Mouse (Mus musculus): ENCODE results near the gene Itgb4.

The Itgb4 gene

GRCm38 (mm10) chr11:115970006-115970673 lies 4.4 kb upstream of the Itgb4 start:
- DNase-seq (ENCODE audit: low read depth, low spot score): no peak

GRCm38 (mm10) chr11:115971016-115971415 lies 3.5 kb upstream of the Itgb4 start:
- no peak for DNase-seq (ENCODE audit: low read depth, low spot score)

DNA sequence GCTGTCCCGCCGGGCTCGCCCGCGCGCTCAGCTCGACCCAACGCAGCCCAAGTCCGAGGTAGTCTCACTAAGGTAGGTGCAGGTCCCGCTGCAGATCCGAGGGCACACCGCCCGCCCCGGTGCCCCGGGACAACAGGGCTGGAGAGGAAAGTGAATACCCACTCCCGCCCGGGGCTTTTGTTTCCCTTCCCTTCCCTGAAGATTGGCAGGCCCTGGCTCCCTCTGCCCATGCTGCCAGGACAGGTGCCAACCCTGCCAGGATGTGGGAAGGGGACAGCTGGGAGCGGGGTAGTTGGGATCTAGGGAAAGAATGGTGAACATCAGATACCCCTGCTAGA lies 543 bp downstream of the Itgb4 start:
- no peak for DNase-seq (ENCODE audit: low read depth, low spot score)

DNA sequence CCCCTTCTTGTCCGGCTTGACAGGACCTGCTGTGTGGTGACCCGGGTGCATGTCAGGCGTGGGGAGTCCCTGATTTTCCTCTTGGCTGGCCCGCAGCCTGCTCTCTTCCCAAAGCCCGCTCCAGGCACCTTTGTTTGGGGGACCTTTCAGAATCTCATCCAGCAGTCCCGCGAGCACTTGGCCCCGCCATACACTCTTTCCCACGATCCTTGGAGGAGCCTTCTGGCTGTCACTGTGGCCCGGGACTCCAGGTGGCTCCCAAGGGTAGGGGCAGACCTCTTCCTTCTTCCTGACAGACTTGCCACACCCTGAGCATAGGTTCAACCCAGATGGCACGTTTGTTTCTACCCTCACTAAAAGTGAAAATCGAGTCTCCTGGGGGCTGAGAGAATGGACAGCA lies 1.0 kb downstream of the Itgb4 start:
- no peak for DNase-seq (ENCODE audit: low read depth, low spot score)

- DNase-seq (ENCODE audit: low read depth, low spot score): no peak
Observed at GRCm38 (mm10) chr11:115982472-115982871, 8.0 kb downstream of the Itgb4 start.

GRCm38 (mm10) chr11:115983291-115983690 lies 8.8 kb downstream of the Itgb4 start:
- no peak for DNase-seq (ENCODE audit: low read depth, low spot score)

GRCm38 (mm10) chr11:115989686-115990085 lies 15.2 kb downstream of the Itgb4 start:
- no peak for DNase-seq (ENCODE audit: low read depth, low spot score)

- DNase-seq (ENCODE audit: low read depth, low spot score): no peak
Observed at GRCm38 (mm10) chr11:115992098-115992497, 17.6 kb downstream of the Itgb4 start.

DNA sequence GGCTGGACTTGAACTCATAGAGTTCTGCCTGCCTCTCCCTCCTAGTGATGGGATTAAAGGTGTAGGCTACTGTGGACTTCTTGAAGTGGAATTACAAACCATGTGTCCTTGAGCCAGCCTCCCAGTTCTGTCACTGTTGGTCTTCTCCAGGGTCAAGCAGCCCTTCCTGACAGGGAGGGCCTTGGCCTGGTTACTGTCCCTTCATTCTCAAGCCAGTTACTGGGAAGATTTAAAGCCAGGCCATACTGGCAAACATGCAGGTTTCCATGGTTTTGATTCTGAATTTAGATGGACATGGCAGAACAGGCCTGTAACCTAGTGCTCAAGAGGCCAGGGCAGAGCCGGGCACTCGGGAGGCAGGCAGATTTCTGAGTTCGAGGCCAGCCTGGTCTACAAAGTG lies 20.7 kb downstream of the Itgb4 start:
- DNase-seq (ENCODE audit: low read depth, low spot score): no peak

DNA sequence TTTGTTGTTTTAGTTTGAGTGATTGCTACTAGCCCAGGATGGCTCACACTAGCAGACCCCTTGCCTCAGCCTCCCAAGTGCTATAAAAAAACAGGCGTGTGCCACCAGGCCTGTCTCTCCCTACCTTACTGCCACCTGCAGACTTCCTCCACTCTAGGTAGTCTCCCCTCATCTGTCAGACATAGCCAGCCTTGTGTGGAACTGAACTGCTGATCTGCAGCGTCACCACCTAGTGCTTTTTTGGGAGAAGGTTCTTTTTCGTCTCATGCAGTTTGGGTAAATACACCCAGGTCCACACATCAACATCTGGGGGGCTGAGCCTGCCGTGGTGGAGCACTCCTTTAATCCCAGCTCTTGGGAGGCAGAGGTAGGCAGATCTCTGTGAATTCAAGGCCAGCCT lies 22.5 kb downstream of the Itgb4 start:
- DNase-seq (ENCODE audit: low read depth, low spot score): no peak

DNA sequence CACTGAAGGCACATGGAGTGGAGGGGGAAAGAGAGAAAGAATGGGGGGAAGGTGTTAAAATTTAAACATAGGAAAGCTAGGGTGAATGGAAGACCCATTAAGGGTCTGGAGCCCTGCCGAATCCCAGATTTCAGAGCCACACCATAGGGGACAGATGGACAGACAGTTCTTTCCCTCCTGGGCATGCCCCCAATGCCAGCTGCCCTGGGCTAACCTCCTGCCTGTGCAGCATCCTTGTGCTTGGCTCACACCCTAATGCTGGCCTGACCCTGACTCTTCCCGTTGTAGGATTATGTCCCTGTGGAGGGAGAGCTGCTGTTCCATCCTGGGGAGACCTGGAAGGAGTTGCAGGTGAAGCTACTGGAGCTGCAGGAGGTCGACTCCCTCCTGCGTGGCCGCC lies 23.2 kb downstream of the Itgb4 start:
- no peak for DNase-seq (ENCODE audit: low read depth, low spot score)

DNA sequence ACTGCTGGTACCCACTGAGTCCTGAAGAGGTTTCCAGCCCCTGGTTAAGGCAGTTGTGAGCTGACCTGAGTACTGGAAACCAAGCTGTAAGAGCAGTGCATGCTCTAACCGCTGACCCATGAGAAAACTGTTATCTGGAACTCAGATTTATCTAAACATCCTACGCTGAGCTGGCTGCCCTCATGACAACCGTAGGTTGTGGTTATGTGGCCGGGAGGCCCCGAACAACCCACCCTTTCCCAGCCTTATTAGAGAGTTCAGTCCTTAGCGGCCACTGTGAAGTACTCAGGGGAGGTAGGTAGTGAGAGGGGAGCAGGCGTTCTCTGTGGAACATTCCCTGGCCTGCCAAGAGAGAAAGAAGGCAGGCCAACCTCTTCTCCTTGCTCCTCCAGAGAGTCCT lies 24.5 kb downstream of the Itgb4 start:
- DNase-seq (ENCODE audit: low read depth, low spot score): no peak

GRCm38 (mm10) chr11:115999538-116000143 lies 25.1 kb downstream of the Itgb4 start:
- no peak for DNase-seq (ENCODE audit: low read depth, low spot score)

DNA sequence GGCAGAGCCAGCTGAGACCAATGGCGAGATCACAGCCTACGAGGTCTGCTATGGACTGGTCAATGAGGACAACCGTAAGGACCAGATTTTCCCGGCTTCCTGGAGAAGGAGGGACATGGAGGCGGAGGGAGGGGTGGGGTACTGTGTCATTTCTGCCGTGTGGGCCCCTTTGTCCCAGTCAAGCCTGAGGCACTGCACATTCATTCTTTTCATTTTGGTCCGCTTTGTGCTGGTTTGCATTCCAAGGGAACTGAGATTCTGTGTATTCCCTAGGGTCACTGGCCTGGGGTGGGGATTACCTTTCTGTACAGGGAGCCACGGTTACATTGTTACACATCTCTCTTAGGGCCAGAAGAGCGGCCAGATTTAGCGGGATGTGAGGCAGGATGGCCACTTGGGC lies 26.1 kb downstream of the Itgb4 start:
- DNase-seq (ENCODE audit: low read depth, low spot score): no peak

DNA sequence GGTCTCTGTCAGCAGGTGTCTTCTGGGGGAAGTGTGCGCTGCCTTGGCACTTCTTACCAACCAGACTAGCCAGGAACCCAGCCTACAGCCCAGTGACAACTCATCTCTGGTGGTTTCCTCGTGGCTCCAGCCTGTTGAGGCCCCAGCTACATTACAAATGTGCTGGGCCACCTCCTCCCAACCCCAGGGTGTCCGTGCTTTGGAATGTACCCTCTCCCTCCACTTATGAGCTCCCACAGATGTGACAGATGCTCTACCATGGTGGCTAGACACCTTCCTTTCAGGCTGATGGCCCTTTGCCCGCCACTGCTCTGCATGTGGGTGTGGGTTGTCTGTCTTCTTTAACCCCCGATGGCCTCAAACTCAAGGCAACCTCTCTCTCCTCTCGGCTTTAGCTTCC lies 27.2 kb downstream of the Itgb4 start:
- DNase-seq (ENCODE audit: low read depth, low spot score): no peak

DNA sequence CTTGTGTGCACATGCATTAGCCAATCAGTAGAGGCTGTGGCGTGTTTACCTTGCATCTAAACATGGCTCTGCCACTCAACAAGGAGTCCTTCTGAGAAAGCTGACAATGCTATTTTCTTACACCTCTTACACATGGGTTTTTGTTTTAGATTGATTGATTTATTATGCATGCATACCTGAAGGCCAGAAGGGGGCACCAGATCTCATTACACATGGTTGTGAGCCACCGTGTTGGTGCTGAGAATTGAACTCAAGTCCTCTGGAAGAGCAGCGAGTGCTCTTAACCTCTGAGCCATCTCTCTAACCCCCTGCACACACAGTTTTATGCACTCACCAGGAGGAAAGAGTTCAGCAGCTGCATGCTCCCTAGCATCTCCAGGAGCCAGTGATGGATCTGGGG lies 28.4 kb downstream of the Itgb4 start:
- DNase-seq (ENCODE audit: low read depth, low spot score): no peak

GRCm38 (mm10) chr11:116004186-116004823 lies 29.8 kb downstream of the Itgb4 start:
- DNase-seq (ENCODE audit: low read depth, low spot score): no peak

GRCm38 (mm10) chr11:116004840-116005700 lies 30.6 kb downstream of the Itgb4 start:
- peak; percentile 63 for DNase-seq (ENCODE audit: low read depth, low spot score)

DNA sequence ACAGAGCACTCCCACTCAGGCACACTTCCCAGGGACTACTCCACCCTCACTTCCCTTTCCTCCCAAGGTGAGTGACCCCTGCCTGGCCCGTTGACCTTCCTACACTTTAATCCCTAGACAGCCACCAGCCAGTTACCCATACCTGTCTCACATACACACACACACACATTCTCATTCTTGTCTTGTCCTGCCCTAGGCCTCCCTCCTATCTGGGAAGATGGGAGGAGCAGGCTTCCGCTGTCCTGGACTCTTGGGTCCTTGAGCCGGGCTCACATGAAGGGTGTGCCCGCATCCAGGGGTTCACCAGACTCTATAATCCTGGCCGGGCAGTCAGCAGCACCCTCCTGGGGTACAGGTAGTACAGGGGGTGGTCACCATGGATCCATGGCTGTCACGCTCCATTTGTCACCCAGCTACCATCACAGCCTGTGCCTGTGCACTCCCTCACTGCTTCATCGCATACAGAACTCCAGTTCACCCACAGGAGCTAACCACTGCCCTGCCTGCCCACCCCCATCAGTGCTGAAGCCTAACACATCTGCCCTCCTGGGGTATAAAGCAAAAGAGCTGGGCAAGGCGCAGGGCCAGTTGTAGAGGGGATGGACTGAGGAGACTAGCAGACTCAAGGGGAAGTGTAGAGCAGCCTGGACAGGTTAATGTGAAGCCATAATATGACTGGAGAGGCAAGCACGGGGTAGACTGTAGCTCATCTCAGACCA lies 31.4 kb downstream of the Itgb4 start:
- no peak for DNase-seq (ENCODE audit: low read depth, low spot score)

GRCm38 (mm10) chr11:116007095-116007850 lies 32.8 kb downstream of the Itgb4 start:
- DNase-seq (ENCODE audit: low read depth, low spot score): no peak

GRCm38 (mm10) chr11:116008411-116008810 lies 33.9 kb downstream of the Itgb4 start:
- DNase-seq (ENCODE audit: low read depth, low spot score): no peak
